Mouse (Mus musculus) spleen, adult 2 months (tissue): ENCODE results near the gene Pth2.

ENCODE experiments used
- CTCF ChIP-seq: fragments of 200-500 bp; IDR thresholded peaks from 2 replicates; pipeline ENCODE4 v1.5.1; 2011; ENCODE audit warnings: mild to moderate bottlenecking, inconsistent platforms; ENCODE audit not compliant: insufficient read depth, insufficient read length, insufficient replicate concordance; ENCODE audit errors: extremely low read depth
- POLR2A ChIP-seq: fragments of 200-500 bp; IDR thresholded peaks from 2 replicates; pipeline ENCODE4 v1.6.1; 2011; ENCODE audit warnings: low read depth, low read length, inconsistent platforms

- TF ChIP-seq POLR2A (no peak), CTCF (no peak)
Measured at GRCm38 (mm10) chr7:45135370-45135769, 45.4 kb upstream of the Pth2 start.
